Mouse (Mus musculus) megakaryocyte, adult 5-6 weeks (primary cell): ENCODE data around the gene Ep300. TPM values are rescaled to one million over a fixed set of nuclear protein-coding genes. Genes with fewer than 3 reads are reported as not detected.
"Not testable (repeated sequence)": the region's sequence is repeated elsewhere in the genome, so short reads cannot be mapped to it uniquely, and the experiment has no call there.

Experiments used
- ATAC-seq: 2 replicates; pipeline ENCODE4 v1.8.0; 2016; ENCODE audit warnings: mild to moderate bottlenecking, inconsistent platforms; ENCODE audit not compliant: poor library complexity, severe bottlenecking
- total RNA-seq, 2 experiments: library from RNA; stranded (forward) in 1 of 2; stranded (reverse) in 1 of 2; fragments of 153-499, 151-499 nt in 1 of 2; fragments of 221-1000, 200-1000 nt in 1 of 2; gene quantifications; 2 replicates each; pipeline versions ENCODE4 v1.2.3 to v1.2.4; 2015 to 2017

Ep300 gene
- total RNA-seq, 2 experiments from 2014 or later, result 46.5 to 236 TPM

GRCm38 (mm10) chr15:81700161-81700560 lies 115.0 kb downstream of the Ep300 start:
- no peak for ATAC-seq

GRCm38 (mm10) chr15:81700601-81701000 lies 115.5 kb downstream of the Ep300 start:
- ATAC-seq, result no peak

- ATAC-seq, result not testable (repeated sequence)
Measured at GRCm38 (mm10) chr15:81701350-81701749, 116.2 kb downstream of the Ep300 start.

Other genes with a start within 250 kb of the Ep300 start
- gene Slc25a17, start 224.5 kb upstream of the Ep300 start, total RNA-seq (2015), result 56.7 and 56.8 TPM in 2 replicates
- gene Slc25a17, start 224.5 kb upstream of the Ep300 start, total RNA-seq (2017), result 61.3 and 67.6 TPM in 2 replicates
- gene St13, start 185.3 kb upstream of the Ep300 start, total RNA-seq (2015), result 47.5 and 60.1 TPM in 2 replicates
- 162 and 222 TPM in 2 replicates for gene St13, start 185.3 kb upstream of the Ep300 start, total RNA-seq (2017)
- 3.3 and 6.8 TPM in 2 replicates for gene Xpnpep3, start 185.2 kb upstream of the Ep300 start, total RNA-seq (2015)
- 9.1 and 15.7 TPM in 2 replicates for gene Xpnpep3, start 185.2 kb upstream of the Ep300 start, total RNA-seq (2017)
- gene Dnajb7, start 177.1 kb upstream of the Ep300 start, total RNA-seq (2015), result not detected in 2 replicates
- gene Dnajb7, start 177.1 kb upstream of the Ep300 start, total RNA-seq (2017), result 0.18 TPM in 1 of 2 replicates, not detected in the other
- 176 and 189 TPM in 2 replicates for gene Rbx1, start 119.1 kb upstream of the Ep300 start, total RNA-seq (2015)
- gene Rbx1, start 119.1 kb upstream of the Ep300 start, total RNA-seq (2017), result 150 and 189 TPM in 2 replicates
- 8.7 and 10.9 TPM in 2 replicates for gene L3mbtl2, start 78.5 kb downstream of the Ep300 start, total RNA-seq (2015)
- gene L3mbtl2, start 78.5 kb downstream of the Ep300 start, total RNA-seq (2017), result 13.5 and 14.2 TPM in 2 replicates
- 0.13 TPM in 1 of 2 replicates, not detected in the other for gene Chadl, start 111.9 kb downstream of the Ep300 start, total RNA-seq (2015)
- not detected in 2 replicates for gene Chadl, start 111.9 kb downstream of the Ep300 start, total RNA-seq (2017)
- 5.8 and 6.2 TPM in 2 replicates for gene Zc3h7b, start 159.7 kb downstream of the Ep300 start, total RNA-seq (2015)
- 5.5 and 7.0 TPM in 2 replicates for gene Zc3h7b, start 159.7 kb downstream of the Ep300 start, total RNA-seq (2017)
- 29.8 and 32.0 TPM in 2 replicates for gene Rangap1, start 160.2 kb downstream of the Ep300 start, total RNA-seq (2015)
- 76.5 and 79.1 TPM in 2 replicates for gene Rangap1, start 160.2 kb downstream of the Ep300 start, total RNA-seq (2017)
- 3.1 and 3.3 TPM in 2 replicates for gene Tef, start 217.1 kb downstream of the Ep300 start, total RNA-seq (2015)
- gene Tef, start 217.1 kb downstream of the Ep300 start, total RNA-seq (2017), result 6.5 and 8.6 TPM in 2 replicates